Mouse (Mus musculus) kidney, adult 11 months (tissue): ENCODE data around the gene Cyp4v3.

Experiments used
- DNase-seq: peaks from one replicate; pipeline ENCODE4 v3.0.0; 2022

Cyp4v3 gene

GRCm38 (mm10) chr8:45332685-45333409, at the start of gene Cyp4v3:
Cyp4v3 (minus strand) TSS chr8:45333216.
- peak; percentile 64 for DNase-seq

- no peak for DNase-seq
Observed at GRCm38 (mm10) chr8:45381963-45382347, 48.9 kb upstream of the Cyp4v3 start, which contains the start of gene Fam149a. Fam149a (minus strand) TSS chr8:45382291.

GRCm38 (mm10) chr8:45381075-45381962, 48.3 kb upstream of the Cyp4v3 start:
- DNase-seq, result no peak

- no peak for DNase-seq
Observed at GRCm38 (mm10) chr8:45380598-45380997, 47.6 kb upstream of the Cyp4v3 start.

GRCm38 (mm10) chr8:45374071-45374470, 41.1 kb upstream of the Cyp4v3 start:
- no peak for DNase-seq

GRCm38 (mm10) chr8:45367154-45367553, 34.1 kb upstream of the Cyp4v3 start:
- no peak for DNase-seq

GRCm38 (mm10) chr8:45363220-45363619, 30.2 kb upstream of the Cyp4v3 start:
- no peak for DNase-seq

- DNase-seq, result no peak
Observed at GRCm38 (mm10) chr8:45362323-45362722, 29.3 kb upstream of the Cyp4v3 start.

GRCm38 (mm10) chr8:45359091-45359605, 26.1 kb upstream of the Cyp4v3 start:
- no peak for DNase-seq

GRCm38 (mm10) chr8:45358132-45358918, 25.3 kb upstream of the Cyp4v3 start:
- peak; percentile 33 for DNase-seq

- no peak for DNase-seq
Observed at GRCm38 (mm10) chr8:45355809-45356208, 22.8 kb upstream of the Cyp4v3 start.

- peak; percentile 58 for DNase-seq
Observed at GRCm38 (mm10) chr8:45345031-45345430, 12.0 kb upstream of the Cyp4v3 start.

GRCm38 (mm10) chr8:45344298-45344697, 11.3 kb upstream of the Cyp4v3 start:
- DNase-seq, result no peak

GRCm38 (mm10) chr8:45341630-45342628, 8.9 kb upstream of the Cyp4v3 start:
- DNase-seq, result no peak

GRCm38 (mm10) chr8:45333493-45333892, 477 bp upstream of the Cyp4v3 start:
- no peak for DNase-seq

- DNase-seq, result no peak
Observed at GRCm38 (mm10) chr8:45330856-45331255, 2.2 kb downstream of the Cyp4v3 start.

GRCm38 (mm10) chr8:45329206-45329980, 3.6 kb downstream of the Cyp4v3 start:
- no peak for DNase-seq

GRCm38 (mm10) chr8:45327076-45327475, 5.9 kb downstream of the Cyp4v3 start:
- peak; percentile 14 for DNase-seq

GRCm38 (mm10) chr8:45324151-45324550, 8.9 kb downstream of the Cyp4v3 start:
- DNase-seq, result no peak

- no peak for DNase-seq
Observed at GRCm38 (mm10) chr8:45321365-45321764, 11.7 kb downstream of the Cyp4v3 start.

GRCm38 (mm10) chr8:45320930-45321329, 12.1 kb downstream of the Cyp4v3 start:
- DNase-seq, result no peak
